Mouse (Mus musculus) lung, postnatal 36 days (tissue): ENCODE measurements at regions not wholly inside any gene's neighbourhood (a gene's known extent, or its start where the extent isn't known, plus 50 kb on each side); places are given as distances from the start of the nearest gene placed in this dataset.
"Not testable (repeated sequence)": the region's sequence is repeated elsewhere in the genome, so short reads cannot be mapped to it uniquely, and the experiment has no call there.

Experiments used
- DNase-seq: peaks from one replicate; pipeline ENCODE4 v3.0.0; 2022; ENCODE audit warnings: mixed read lengths

DNA sequence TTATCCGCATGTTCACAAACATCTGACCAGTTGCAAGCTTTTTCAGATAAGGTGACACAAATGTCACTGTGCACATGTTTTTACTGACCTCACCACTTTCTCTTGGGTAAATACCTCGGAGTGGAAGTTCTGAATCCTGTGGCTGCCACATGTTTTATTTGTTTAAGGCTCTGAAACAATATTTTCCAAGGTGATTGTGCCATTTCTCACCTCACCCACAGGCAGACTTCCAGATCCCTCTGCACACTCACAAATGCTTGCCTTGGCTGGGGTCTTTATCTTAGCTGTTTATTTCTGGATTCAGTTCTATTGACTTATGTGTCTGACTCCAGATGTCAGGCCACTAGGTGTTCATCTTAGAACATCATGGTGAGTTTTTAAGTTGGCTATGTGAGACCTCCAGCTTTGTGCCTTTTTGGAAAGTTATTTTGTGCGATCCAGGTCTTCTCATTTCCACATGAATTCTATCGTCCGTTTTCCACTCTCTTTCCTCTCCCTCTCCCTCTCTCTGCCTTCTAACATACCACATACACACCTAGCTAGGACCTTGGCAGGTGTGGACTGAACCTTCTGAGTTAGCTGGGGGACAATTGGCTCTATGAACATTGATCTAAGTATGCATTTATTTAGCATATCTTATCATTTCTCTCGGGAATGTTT is 133.6 kb downstream of the Dll1 start:
- no peak for DNase-seq

DNA sequence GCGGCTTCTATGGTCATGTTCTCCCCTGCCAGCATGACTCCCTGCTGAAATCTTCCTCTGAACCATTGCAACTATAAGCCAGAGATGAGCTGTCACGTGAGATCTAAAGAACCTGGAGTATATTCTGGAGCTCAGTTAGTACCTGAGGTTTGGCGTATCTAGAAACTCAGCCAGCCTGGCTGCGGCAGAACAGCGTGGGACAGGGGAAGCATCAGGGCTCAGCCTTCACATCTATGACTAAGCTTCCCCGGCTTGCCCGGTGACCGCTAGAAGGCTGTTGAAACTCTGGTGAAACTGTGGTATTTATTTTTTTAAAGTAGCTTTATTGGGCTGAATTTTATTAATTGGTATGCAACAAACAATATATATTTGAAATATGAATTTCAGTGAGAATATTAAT is 134.3 kb downstream of the Dll1 start:
- no peak for DNase-seq

DNA sequence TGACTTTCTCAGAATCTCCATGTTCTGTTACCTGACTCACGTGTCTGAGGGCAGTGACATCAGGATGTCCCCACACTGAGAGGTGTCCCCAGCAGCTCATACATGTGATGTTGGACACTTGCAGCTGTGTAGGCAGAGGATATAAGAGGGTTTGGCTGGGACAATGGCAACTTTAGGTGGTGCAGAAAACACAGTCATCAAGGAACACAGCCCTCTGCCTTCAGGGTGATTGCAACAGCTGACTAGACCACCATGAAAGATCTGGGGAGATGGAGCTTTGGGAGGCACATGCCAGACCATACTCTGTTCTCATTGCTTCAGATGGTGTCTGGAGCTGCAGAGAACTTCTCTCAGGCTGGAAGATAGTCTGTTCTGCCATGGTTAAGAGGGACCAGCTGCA is 135.2 kb downstream of the Dll1 start:
- no peak for DNase-seq

DNA sequence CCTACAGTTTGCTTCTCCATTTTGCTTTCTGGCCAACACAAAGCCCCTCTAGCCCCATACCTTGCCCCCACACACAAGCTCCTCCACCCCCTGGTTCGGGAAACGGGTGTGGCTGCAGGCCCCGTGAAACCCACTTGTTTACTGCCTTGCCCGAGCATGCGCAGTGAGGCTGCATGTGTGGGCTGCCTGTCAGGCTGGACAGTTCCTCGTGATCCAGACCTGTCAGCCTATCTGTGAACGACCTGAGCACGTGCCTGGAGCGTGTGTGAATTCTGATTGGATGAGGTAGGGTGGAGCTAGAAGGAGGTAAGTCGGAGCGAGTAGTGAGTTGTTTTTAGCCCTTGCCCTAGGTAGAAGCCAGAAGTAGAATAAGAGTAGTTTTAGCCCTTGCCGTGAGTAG is 136.0 kb downstream of the Dll1 start:
- DNase-seq = not testable (repeated sequence)

DNA sequence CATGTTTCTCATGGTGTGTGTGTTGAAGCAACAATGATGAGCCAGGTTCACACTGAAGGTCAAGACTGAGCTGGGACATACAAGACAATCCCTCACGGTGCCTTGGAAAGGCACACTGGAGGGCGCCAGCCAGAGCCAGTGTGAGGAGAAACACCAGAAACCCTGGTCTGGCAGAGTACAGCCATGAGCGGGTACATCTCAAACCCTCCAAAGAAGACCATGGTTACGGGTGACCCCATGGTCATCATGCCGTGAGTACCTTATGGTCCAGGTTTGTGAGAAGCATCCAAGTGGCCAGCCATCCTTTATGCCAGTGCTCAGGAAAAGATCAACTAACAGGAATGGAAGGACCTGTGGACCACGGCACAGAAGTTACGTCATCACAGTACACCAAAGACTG is 136.7 kb downstream of the Dll1 start:
- no peak for DNase-seq

DNA sequence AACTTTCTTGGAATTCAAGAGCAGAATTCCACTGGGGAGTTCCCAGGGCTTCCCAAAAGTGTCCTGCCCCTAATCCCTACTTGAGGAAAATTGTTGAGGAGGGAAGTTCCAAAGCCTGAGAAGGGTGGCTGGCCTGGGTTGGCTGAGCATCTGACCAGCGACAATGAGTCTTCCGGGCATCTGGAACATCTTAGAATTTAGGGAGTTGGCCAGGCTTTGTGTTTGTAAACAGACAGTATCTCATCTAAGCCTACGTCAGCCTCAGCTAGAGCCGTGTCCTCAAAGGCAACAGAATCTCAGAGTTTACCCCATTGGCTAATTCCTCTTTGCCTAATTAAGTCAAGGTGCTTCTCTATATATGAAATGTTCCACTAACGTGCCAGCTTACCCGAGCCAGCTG is 141.6 kb downstream of the Dll1 start:
- peak; percentile 75 for DNase-seq

DNA sequence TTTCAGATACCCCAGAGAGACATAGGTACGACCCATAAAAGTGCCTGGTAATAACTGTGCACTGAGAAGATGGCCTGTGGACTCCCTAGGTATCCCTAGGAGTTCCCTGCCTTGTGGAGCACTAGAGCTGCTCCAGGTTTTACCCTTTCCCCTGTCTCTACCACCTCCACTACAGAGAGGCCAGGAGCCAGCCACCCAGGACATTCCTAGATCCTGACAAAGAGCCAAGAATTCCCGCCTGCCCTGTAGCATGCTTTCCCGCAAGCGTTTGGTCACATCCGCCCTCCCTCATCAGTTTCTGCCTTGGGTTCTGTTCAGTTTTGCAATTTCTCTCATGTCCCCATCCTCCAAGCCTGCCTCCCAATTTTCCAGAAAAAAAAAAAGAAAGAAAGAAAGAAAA is 145.5 kb downstream of the Dll1 start:
- DNase-seq = peak; percentile 17

DNA sequence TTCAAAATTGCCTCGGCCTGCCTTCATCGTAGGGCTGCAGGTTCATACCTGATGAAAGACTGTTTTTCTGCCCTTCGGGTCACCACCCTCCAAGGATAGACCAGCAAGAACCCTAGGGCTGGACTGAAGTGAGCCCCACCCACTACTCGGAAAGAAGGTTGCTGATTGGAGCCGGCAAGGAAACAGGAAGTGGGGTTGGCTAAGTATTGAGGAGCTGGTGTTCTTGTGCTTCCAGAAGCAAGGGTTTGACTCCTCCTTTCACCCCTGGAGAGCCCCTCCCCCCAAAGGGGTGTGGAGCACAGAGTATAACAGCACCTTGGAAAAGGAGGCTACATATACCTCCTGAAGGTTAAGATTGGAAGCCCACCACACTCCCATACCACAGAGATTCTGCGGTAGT is 147.5 kb downstream of the Dll1 start:
- DNase-seq = no peak

DNA sequence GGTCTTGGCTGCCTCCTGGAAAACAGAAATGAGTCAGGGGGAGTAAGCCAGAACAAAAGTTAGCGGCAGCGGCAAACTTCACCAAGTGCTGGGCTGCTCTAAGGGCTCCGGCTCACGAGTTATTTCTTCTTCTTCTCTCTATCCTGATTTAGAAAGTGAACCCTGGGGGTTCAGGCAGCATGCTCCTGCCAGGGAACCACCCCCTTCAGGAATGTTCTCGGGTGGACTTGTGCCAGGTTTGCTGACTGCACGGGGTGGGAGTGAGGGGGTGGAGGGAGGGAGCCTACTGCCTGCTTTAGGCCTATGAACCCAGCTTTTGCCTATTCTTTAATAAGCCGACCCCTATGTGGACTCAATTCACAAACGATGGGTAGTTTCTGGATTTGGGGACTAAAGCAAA is 148.6 kb downstream of the Dll1 start:
- peak; percentile 6 for DNase-seq

DNA sequence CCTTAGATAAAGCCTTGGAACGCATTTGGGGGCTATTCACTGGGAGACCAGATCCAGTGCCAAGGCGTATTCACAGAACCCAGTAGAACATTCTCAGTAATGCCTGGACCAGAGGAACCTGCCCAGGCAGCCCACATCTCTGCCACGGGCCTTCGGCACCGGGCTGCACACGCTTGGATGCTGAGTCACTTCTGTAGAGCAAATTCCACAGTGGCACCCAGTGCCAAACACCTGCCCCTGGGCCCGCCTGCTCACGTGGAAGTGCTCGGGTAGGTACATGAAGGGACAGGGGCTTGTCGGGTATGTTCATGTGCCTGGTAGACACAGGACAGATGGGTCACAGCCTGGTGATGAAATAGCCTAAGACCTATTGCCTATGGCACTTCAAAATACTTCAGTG is 152.8 kb downstream of the Dll1 start:
- DNase-seq = no peak

DNA sequence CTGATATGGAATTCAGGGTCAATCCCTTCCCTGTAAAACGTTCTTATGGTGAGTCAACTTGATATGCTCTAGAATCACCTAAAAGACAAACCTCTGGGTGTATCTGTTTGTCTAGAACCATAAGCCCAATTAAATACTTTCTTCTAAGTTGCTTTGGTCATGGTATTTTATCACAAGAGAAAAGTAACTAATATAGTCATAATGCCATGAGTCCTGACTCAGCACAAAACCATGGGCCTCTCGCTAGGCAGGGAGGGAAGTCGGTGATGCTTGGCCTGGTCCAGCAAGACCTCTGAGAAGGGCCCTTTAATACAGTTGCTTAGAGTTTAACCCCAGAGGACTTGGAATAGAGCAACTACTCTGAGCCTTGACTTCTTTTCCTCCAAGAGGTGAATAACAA is 153.7 kb downstream of the Dll1 start:
- no peak for DNase-seq

DNA sequence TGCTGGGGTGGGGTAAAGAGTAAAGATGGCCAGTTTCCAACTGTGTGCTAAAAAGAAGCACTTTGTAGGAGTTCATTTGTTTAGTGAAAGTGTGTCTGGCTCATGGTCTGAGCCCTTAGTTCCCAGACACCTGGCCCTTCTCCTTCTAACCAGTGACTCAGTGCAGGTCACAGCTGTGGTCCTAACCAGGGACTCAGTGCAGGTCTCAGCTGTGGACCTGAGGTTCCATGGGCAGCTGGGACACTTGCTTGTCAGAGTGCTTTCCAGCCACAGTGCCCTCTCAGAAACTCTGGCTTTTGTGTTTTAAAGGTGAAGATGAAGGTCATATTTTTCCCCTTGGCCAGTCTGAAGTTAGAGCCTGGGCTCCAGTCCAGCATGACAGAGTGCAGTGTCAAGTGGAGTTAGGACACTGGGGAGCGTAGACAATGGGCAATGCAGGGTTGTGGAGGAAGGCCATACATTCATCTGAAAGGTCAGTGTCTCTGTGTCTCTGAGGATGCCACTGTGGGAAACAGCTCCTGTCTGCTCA is 162.5 kb downstream of the Dll1 start:
- no peak for DNase-seq

DNA sequence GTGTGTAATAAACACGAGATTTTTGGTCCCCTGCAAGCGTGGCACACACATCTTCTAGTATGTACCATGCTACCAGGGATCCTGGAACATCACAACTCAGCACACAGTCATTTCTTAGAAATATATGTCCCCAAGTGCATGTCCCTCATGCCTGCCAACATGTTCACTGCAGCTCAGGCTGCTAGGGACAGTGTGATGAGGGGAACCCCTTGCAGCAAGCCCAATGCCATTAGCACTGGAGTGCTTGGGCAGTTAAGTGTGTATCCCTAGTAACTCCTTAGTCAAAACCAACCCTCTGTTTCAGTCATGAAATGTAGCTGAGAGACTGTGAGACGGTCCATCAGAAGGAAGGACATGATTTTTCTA is 167.5 kb upstream of the Gm3448 start:
- no peak for DNase-seq

DNA sequence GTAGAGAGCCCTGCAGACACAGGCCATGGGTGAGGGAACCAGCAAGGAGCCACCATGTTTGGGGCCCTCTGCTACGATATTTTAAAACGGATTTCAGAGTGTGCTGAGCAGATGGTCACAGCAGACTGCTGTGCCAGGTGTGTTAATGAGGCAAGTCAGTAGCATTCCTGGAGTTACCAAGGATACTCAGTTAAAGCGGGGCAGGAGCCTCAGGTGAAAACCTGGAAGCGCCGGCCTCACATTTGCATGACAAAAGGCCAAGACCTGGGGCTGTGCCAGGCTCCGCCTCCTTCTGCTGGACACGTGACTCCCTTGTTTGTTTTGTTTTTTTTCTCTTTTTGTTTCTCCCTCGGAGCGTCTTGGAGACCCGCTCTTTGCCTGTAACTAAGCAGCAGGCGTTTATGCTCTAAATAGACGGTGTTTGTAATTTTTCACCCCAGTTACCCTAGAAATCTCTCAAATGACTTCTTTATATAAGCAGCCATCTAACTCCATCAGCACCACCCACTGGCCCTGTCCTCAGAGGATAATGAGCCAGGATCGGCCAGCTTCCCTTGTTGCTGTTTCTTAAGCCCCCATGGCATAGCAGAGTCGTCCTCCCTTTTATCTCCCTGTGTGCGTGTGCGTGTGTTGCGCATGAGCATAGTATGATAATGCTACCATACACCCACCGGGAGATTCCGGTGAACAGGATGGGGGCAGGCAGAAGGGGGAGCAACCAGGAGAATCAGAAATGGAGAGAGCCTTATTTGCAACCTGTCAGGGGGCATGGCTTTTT is 166.9 kb upstream of the Gm3448 start:
- DNase-seq = peak; percentile 69

DNA sequence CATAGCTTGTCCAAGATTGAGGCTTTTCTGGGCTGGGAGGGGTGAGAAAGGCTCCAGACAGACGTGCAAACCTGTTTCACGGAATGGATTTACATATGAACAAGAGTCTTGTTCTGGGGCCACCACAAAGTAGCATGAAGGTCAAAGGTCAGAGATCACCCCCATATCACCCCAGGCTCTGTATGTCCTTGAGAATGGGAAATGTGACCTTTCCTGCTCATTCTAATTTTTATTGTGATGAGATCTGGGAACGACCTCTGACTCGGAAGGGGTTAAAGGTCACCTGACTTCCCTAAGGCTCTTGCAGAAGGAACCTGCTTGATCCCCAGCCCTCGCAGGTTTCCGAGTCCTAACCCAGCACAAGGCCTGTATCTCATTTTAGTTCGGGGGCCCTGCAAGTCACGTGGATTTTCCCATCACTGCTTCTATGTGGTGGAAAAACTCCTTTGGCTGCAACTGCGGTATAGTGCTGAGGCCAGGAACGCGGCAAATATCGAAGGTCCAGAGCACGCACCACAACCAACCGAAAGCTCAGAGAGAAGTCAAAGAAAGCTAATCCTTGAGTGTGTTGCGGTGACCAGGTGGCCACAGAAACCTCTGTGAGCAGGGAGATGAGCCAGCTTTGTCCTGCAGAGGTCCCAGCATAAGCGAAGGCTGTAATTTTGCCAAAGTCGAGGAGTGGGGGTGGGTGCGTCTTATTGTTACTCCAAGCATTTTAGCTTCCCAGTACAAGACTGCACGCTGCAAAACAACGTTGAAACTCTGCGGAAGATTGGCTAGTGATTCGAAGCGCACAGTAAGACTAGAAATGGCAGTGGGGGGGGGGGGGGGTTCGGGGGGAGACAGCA is 166.1 kb upstream of the Gm3448 start:
- DNase-seq = no peak

DNA sequence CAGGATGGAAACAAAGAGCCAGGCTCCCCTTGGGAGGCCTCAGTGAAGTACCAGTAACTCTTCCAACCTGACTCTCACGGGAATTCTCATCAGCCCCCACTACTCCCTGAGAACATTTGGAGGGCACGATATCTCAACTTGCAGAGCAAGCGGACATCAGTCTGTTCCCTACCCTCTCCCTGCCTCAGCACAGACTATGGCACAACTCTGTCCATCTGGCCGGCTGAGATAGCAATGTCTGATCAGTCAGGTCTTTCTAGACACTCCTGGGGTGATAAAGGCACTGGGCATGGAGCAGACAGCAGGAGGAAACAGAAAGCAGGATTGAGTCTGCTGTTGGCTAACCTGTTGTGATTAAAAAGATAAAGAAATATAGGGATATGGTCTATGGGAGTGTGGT is 164.5 kb upstream of the Gm3448 start:
- DNase-seq = no peak

DNA sequence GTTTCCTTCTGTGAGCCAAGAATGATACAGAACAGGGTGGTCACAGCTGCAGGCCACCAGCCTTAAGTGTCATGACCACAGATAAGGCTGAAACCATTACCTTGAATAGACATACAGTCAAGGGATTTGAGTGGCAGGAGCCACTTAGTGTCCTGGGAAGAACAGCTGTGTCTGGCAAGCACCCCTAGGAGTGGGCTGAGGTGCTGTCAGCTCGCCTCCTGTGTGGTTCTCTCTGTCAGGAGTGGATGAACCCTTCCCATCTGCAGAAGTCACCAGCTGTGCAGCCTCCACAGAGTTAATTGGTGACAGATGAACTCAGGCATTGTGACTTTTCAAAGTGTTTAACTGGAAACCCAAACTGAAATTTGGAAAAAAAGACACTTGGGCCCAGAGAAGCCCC is 163.2 kb upstream of the Gm3448 start:
- DNase-seq = no peak

DNA sequence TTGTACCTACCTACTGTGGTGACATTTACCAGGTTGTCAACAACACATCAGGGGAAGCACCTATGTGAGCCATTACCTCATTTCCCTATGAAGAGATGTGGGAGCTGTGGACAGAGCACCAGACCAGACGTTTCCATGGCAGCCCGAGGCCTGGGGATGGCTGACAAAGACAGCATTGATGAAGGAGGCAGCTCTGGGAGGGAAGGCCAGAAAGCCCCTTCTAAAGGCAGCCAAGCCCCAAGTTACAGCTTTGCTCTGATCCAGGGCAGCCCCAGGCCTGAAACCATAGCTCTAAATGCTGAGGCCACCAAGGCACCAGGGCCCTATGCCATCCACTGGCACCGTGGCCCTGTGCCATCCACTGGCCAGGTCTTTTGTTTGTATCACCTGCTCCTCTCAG is 157.9 kb upstream of the Gm3448 start:
- no peak for DNase-seq

DNA sequence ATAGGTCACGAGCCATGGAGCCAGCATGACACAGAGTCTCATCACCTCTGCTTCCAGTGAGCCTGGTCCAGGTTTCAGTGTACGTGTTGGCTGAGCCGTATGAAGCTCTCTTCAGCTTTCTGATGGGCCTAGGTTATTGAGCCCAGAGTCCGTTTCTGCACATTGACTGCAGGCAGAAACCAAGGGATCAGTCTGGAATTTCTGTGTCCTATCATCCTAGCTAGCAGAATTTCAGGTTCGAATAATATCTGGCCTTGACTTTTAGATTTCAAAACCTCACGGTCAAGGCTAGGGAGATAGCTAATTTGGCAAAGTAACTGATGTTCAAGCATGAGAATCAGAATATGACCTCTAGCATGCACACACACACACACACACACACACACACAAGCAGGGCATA is 156.0 kb upstream of the Gm3448 start:
- DNase-seq = no peak

DNA sequence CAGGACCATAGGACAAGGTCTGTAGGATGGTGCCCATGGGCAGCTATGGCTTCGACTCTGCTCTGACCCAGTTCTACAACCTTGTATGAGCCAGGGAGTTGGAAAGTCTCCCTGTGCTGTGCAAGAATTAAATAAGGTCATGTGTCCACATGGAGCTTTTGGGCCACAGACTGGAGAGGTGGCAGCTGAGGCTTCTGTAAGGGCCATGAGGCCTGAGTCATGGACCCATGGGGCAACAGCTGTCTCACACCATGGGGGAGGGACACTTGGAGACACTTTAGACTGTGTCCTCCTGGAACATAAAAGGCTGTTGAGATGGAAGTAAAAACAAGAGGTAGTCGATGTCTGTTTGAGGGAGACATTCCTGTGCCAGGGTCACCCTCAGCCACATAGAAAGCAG is 154.5 kb upstream of the Gm3448 start:
- no peak for DNase-seq

DNA sequence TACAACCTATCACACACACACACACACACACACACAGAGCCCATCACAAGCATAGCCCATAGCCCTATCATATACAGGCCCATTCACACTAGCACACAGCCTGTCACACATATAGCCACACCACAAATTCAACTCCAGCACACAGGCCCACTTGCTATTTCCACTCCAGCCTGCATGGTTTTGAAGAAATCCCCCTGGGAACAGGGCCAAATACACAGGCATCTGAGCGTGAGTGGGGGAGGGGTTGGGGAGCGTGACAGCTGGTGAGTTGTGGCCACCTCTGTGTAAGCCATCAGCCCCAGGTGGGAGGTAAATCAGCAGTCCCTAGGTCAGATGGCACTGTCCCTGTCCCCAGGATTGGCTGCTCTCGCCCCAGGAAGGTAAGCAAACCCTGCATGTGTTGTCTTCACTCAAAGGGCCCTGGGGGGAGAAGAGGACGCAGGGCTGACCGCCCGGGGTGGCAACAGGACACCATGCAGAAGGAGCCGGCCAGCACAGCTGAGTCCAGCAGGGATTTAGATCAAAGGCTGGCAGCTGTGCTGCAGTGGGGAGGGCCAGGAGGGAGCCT is 153.6 kb upstream of the Gm3448 start:
- DNase-seq = no peak

DNA sequence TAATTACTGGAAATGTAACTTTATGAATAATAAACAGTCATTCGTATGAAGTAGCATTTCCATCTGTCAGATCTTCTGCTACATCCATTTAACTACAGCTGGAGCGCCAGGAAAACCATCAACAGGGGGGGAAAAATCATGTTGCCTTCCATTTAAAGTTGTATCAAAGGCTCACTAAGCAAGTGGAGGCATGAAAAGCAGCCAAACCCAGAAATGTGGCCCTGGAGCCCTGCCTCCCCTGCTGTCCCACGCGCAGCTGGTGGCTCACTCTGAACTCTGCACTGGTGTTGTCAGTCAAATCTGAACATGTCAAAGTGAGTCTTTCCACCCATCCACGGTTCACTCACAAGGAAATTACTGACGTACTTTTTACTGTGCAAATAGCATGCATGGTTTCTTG is 152.5 kb upstream of the Gm3448 start:
- DNase-seq = no peak

DNA sequence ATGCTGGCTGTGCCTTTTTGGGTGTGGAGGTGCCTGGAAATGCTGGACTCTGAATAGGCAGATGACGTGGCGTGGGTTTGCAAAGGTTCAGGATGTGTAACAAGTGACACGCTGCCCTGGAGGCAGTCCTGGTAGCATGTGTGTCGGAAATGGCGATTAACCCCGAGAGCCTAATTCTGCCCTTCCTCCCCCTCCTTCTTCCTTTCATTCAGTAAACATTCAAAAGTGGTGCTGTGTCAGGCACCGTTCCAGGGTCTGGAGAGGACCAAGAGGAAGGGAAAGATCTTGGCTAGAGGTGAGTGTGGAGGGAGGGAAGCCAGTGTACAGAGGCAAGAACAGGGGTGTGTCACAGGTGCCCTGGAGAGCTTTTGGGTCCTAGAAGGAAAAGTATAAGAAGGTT is 151.5 kb upstream of the Gm3448 start:
- DNase-seq = peak; percentile 88
